Mouse (Mus musculus): Measurements from ENCODE around the gene Htr1f. TPM values are rescaled to one million over a fixed set of nuclear protein-coding genes. Genes with fewer than 3 reads are reported as not detected.

The Htr1f gene
- polyA plus RNA-seq, 1 experiment from 2014 or later, result not detected

Small RNA genes lying within 50 kb of the gene (microRNA-seq; reads per million reads assigned to microRNA genes)
- not detected for gene Gm23374 (ENCODE audit: borderline number of aligned reads)

Measured in heart, embryonic 11.5 days (tissue).